ENCODE assay signal across 8 mouse cellular contexts in genomic region chr4:141618565-141619243, GRCm38 (mm10). TPM values are rescaled to one million over a fixed set of nuclear protein-coding genes. Genes with fewer than 3 reads are reported as not detected.
A peak's percentile ranks its signal among the peaks of the same experiment; 100 is the strongest.
DNase-seq lines count a peak whose midpoint lies in the region; ATAC-seq and TF ChIP-seq lines count a peak whose summit lies in the region.

TSS of gene Tmem82 (minus strand) at chr4:141618633.

- peaks cover 4% of the 10 kb centered on the region for H3K4me1 ChIP-seq in forebrain, embryonic 11.5 days (replicated peaks; ENCODE audit: control insufficient read depth, insufficient read depth, low read length)
- peaks cover 10% of the 10 kb centered on the region for H3K4me1 ChIP-seq in hindbrain, embryonic 12.5 days
- H3K4me1 ChIP-seq in liver, embryonic 11.5 days (replicated peaks; ENCODE audit: control insufficient read depth, insufficient read depth, low read length) = peaks cover 11% of the 10 kb centered on the region; the same call in 1 of the 2 replicates
- H3K4me1 ChIP-seq in midbrain, postnatal 0 days (ENCODE audit: insufficient read depth, low read length) = no peaks in the 10 kb centered on the region

- peak within 1 kb of the TSS; percentile 5 for H3K4me3 ChIP-seq in forebrain, embryonic 11.5 days (ENCODE audit: low read depth, low read length)
- H3K4me3 ChIP-seq in hindbrain, embryonic 12.5 days = peak within 1 kb of the TSS; percentile 16; the same call in 1 of the 2 replicates
- peak within 1 kb of the TSS; percentile 51 for H3K4me3 ChIP-seq in liver, embryonic 11.5 days (ENCODE audit: low read depth, low read length)
- no peak within 1 kb of the TSS for H3K4me3 ChIP-seq in midbrain, postnatal 0 days (ENCODE audit: low read depth, low read length)

- 26% methylated on average over 19 of the region's 20 CpGs for WGBS in forebrain, embryonic 11.5 days
- WGBS in hindbrain, embryonic 12.5 days = 27% methylated on average over 20 of the region's 20 CpGs
- 30% methylated on average over 19 of the region's 20 CpGs for WGBS in liver, embryonic 11.5 days
- WGBS in midbrain, postnatal 0 days = 30% methylated on average over 19 of the region's 20 CpGs

- peak; percentile 37 for DNase-seq in right cerebral cortex, adult 18-20 months
- no peak for DNase-seq in right cerebral cortex, postnatal 36 days (ENCODE audit: low spot score in 2 of 2)
- peak; percentile 59 for DNase-seq in brain, adult 2 months (ENCODE audit: low read depth, low spot score)
- peak; percentile 72 for DNase-seq in forebrain, embryonic 11.5 days (ENCODE audit: low spot score)
- peak; percentile 60 for DNase-seq in liver, embryonic 11.5 days (ENCODE audit: low spot score)
- peak; percentile 43 for DNase-seq in midbrain, postnatal 0 days (ENCODE audit: low spot score)
- DNase-seq in thymus, postnatal 4 days = peak; percentile 77

- H3K36me3 ChIP-seq in forebrain, embryonic 11.5 days (ENCODE audit: control insufficient read depth, insufficient read depth, low read length) = no peaks in the 10 kb centered on the region
- no peaks in the 10 kb centered on the region for H3K36me3 ChIP-seq in hindbrain, embryonic 12.5 days
- H3K36me3 ChIP-seq in liver, embryonic 11.5 days (ENCODE audit: control insufficient read depth, insufficient read depth, low read length) = no peaks in the 10 kb centered on the region
- H3K36me3 ChIP-seq in midbrain, postnatal 0 days (ENCODE audit: insufficient read depth, low read length) = no peaks in the 10 kb centered on the region

- no peaks in the 10 kb centered on the region for H3K27me3 ChIP-seq in forebrain, embryonic 11.5 days (ENCODE audit: control insufficient read depth, insufficient read depth, low read length)
- H3K27me3 ChIP-seq in hindbrain, embryonic 12.5 days = peaks cover 8% of the 10 kb centered on the region; the same call in 1 of the 2 replicates
- no peaks in the 10 kb centered on the region for H3K27me3 ChIP-seq in liver, embryonic 11.5 days (replicated peaks; ENCODE audit: control insufficient read depth, insufficient read depth, low read length)
- peaks cover 5% of the 10 kb centered on the region; the same call in 1 of the 2 replicates for H3K27me3 ChIP-seq in midbrain, postnatal 0 days (ENCODE audit: insufficient read depth, low read length)

- 0 out of 2 replicates have a peak within 1 kb of the TSS, but pooled peaks have one; percentile 6 for H3K9ac ChIP-seq in forebrain, embryonic 11.5 days (ENCODE audit: low read length)
- 0 out of 2 replicates have a peak within 1 kb of the TSS, but pooled peaks have one; percentile 18 for H3K9ac ChIP-seq in hindbrain, embryonic 12.5 days
- H3K9ac ChIP-seq in liver, embryonic 11.5 days (ENCODE audit: low read depth, low read length) = peak within 1 kb of the TSS; percentile 26
- H3K9ac ChIP-seq in midbrain, postnatal 0 days (replicated peaks; ENCODE audit: low read length, poor library complexity, severe bottlenecking) = no peak within 1 kb of the TSS

- no peak within 1 kb of the TSS for H3K27ac ChIP-seq in forebrain, embryonic 11.5 days (ENCODE audit: low read depth, low read length)
- H3K27ac ChIP-seq in hindbrain, embryonic 12.5 days = no peak within 1 kb of the TSS
- H3K27ac ChIP-seq in liver, embryonic 11.5 days (ENCODE audit: low read depth, low read length) = no peak within 1 kb of the TSS
- no peak within 1 kb of the TSS for H3K27ac ChIP-seq in midbrain, postnatal 0 days (ENCODE audit: low read depth, low read length)

- peak within 1 kb of the TSS; percentile 31 for H3K4me2 ChIP-seq in forebrain, embryonic 11.5 days (ENCODE audit: low read depth, low read length, severe bottlenecking)
- peak within 1 kb of the TSS; percentile 46 for H3K4me2 ChIP-seq in hindbrain, embryonic 12.5 days (replicated peaks)
- peak within 1 kb of the TSS; percentile 74 for H3K4me2 ChIP-seq in liver, embryonic 11.5 days
- H3K4me2 ChIP-seq in midbrain, postnatal 0 days (ENCODE audit: low read depth, low read length, poor library complexity, severe bottlenecking) = peak within 1 kb of the TSS; percentile 20

- no peak for ATAC-seq in forebrain, embryonic 11.5 days (replicated peaks; ENCODE audit: low FRiP score)
- ATAC-seq in hindbrain, embryonic 12.5 days (ENCODE audit: low FRiP score) = 0 out of 2 replicates have a peak, but pooled peaks have one; percentile 32
- ATAC-seq in liver, embryonic 11.5 days (replicated peaks; ENCODE audit: low FRiP score) = no peak
- ATAC-seq in midbrain, postnatal 0 days (ENCODE audit: low FRiP score) = no peak

- TF ChIP-seq CTCF in midbrain, postnatal 0 days (IDR thresholded peaks at IDR 0.05) = peak; percentile 77

- H3K9me3 ChIP-seq in forebrain, embryonic 11.5 days (ENCODE audit: control insufficient read depth, low read length) = no peaks in the 10 kb centered on the region
- H3K9me3 ChIP-seq in hindbrain, embryonic 12.5 days (replicated peaks) = no peaks in the 10 kb centered on the region
- no peaks in the 10 kb centered on the region for H3K9me3 ChIP-seq in liver, embryonic 11.5 days (ENCODE audit: control insufficient read depth, low read length)
- H3K9me3 ChIP-seq in midbrain, postnatal 0 days (ENCODE audit: low read length) = no peaks in the 10 kb centered on the region

RNA-seq across cellular contexts. Expression of gene Tmem82, which starts in this region (rescaled TPM):
- polyA plus RNA-seq in forebrain, embryonic 11.5 days (2014; fragmentation: Nextera tagmentation; extraction: Ambion mirVana) = 0.28 TPM in 1 of 2 replicates, not detected in the other
- 0.29 and 0.50 TPM in 2 replicates for polyA plus RNA-seq in hindbrain, embryonic 12.5 days (2016; fragmentation: Nextera tagmentation; extraction: Ambion mirVana)
- 3.3 and 3.7 TPM in 2 replicates for polyA plus RNA-seq in liver, embryonic 11.5 days (2014; fragmentation: Nextera tagmentation; extraction: Ambion mirVana)
- total RNA-seq in midbrain, postnatal 0 days (2014; rRNA removed) = 0.33 and 1.4 TPM in 2 replicates
- polyA plus RNA-seq in midbrain, postnatal 0 days (2015; fragmentation: Nextera tagmentation; extraction: Ambion mirVana) = 0.68 and 0.85 TPM in 2 replicates

Comparison
In these comparisons a context has a peak if more than half of its experiments do, and no peak if none do; other contexts are left out.
1. DNase-seq: peak in right cerebral cortex, adult 18-20 months (single experiment), brain, adult 2 months (single experiment), liver, embryonic 11.5 days (single experiment), midbrain, postnatal 0 days (single experiment) and thymus, postnatal 4 days (single experiment); none in right cerebral cortex, postnatal 36 days (0 of 2).
2. Peak in DNase-seq, H3K4me3 ChIP-seq, H3K9ac ChIP-seq and H3K4me2 ChIP-seq in forebrain, embryonic 11.5 days; RNA of the gene not detected or under 1 TPM.
3. Peak in ATAC-seq, H3K4me3 ChIP-seq, H3K9ac ChIP-seq and H3K4me2 ChIP-seq in hindbrain, embryonic 12.5 days; RNA of the gene not detected or under 1 TPM.
4. H3K4me2 ChIP-seq: peak in every context shown above with its lines; median percentile 74 in liver, embryonic 11.5 days; 46 in hindbrain, embryonic 12.5 days; 31 in forebrain, embryonic 11.5 days; 20 in midbrain, postnatal 0 days.